Mouse (Mus musculus) monocyte, adult 5-6 weeks (primary cell): ENCODE measurements around the gene Stpg1. TPM values are rescaled to one million over a fixed set of nuclear protein-coding genes. Genes with fewer than 3 reads are reported as not detected.

Experiments
- ATAC-seq: fragments of 153-309, 156-312 bp; replicated peaks from 2 replicates; pipeline ENCODE4 v1.8.0; 2017; ENCODE audit warnings: mild to moderate bottlenecking; ENCODE audit not compliant: low TSS enrichment, insufficient number of reproducible peaks, severe bottlenecking, poor library complexity, low FRiP score
- total RNA-seq: library from RNA; stranded (forward); fragments of 200-1000, 200-491, 200-594 nt; gene quantifications from 3 replicates; pipeline ENCODE4 v1.2.3, GENCODE M21; 2017

The Stpg1 gene
- total RNA-seq, 1 experiment from 2014 or later: not detected

- no peak for ATAC-seq
Measured at GRCm38 (mm10) chr4:135579695-135580094, 85.1 kb downstream of the Stpg1 start.

GRCm38 (mm10) chr4:135581222-135581910 lies 86.8 kb downstream of the Stpg1 start:
- ATAC-seq: no peak

- ATAC-seq: no peak
Measured at GRCm38 (mm10) chr4:135584838-135585237, 90.2 kb downstream of the Stpg1 start.

Other genes starting within 250 kb of the Stpg1 start
- 39.4 to 61.3 TPM (median 41.0 TPM) in 3 replicates for gene Clic4, start 222.0 kb upstream of the Stpg1 start, total RNA-seq
- 123 to 188 TPM (median 151 TPM) in 3 replicates for gene Srrm1, start 141.5 kb upstream of the Stpg1 start, total RNA-seq
- not detected in 3 replicates for gene Ncmap, start 96.6 kb upstream of the Stpg1 start, total RNA-seq
- gene Rcan3, start 60.9 kb upstream of the Stpg1 start, total RNA-seq: 0.75 to 4.6 TPM (median 3.8 TPM) in 3 replicates
- gene Nipal3, start 248 bp downstream of the Stpg1 start, total RNA-seq: 16.7 to 50.4 TPM (median 25.1 TPM) in 3 replicates
- 0.38 TPM in 1 of 3 replicates, not detected in the others for gene Grhl3, start 78.8 kb downstream of the Stpg1 start, total RNA-seq
- 0.53 TPM in 1 of 3 replicates, not detected in the others for gene Ifnlr1, start 191.5 kb downstream of the Stpg1 start, total RNA-seq
- gene Il22ra1, start 233.4 kb downstream of the Stpg1 start, total RNA-seq: not detected in 3 replicates